Mouse (Mus musculus) erythroblast, embryonic 14.5 days (primary cell): ENCODE measurements around the gene Cdh23.

Source experiments
- GATA1 ChIP-seq: IDR thresholded peaks from 2 replicates; pipeline ENCODE4 v1.6.1; 2012; ENCODE audit warnings: low read length, inconsistent platforms, mixed read lengths
- TAL1 ChIP-seq: IDR thresholded peaks from 3 replicates; pipeline ENCODE4 v1.6.1; 2012; ENCODE audit warnings: low read length, inconsistent platforms, mixed read lengths

DNA sequence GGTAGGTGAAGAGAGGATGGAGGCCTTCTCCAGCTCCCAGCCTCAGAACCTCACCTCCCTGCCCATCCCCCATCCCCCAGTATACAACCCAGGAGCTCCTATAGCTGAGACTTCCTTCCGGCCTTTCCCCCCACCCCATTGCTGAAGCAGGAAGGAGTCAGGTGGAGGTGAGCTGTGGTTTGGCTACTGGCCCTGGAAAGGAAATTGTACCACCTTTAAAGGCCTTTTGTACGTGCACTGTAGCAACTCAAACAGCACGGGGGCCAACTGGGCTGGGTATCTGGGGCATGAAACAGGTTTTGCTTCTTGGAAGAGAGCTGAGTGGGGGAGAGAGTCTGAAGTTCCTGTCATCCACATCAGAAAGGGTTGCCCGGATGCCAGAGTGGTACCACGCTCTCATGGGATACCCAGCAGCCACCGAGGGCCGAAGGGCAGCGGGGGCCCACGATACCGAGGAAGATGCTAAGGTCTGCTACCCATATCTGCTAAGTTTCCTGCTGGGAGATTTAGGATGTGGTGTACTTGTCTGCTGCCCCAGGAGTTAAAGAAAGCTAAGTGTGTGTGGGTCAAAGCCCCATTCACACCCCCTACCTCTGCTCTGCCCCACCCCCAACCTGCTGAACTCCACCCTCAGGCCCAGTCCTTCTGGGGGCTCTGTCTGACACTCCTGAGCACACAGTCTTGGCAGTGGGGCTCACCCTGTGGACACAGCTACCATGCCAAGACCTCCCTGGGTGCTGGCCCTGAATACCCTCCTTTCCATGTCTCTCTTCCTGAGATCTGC lies 315.0 kb downstream of the Cdh23 start:
- no peak for TF ChIP-seq TAL1
- no peak for TF ChIP-seq GATA1
